Mouse (Mus musculus) erythroblast, embryonic 14.5 days (primary cell): Measurements from ENCODE around the gene Cnr2.

Experiments
- GATA1 ChIP-seq: IDR thresholded peaks from 2 replicates; pipeline ENCODE4 v1.6.1; 2012; ENCODE audit warnings: low read length, inconsistent platforms, mixed read lengths
- TAL1 ChIP-seq: IDR thresholded peaks from 3 replicates; pipeline ENCODE4 v1.6.1; 2012; ENCODE audit warnings: low read length, inconsistent platforms, mixed read lengths

GRCm38 (mm10) chr4:135898380-135899049 lies 3.3 kb downstream of the Cnr2 start:
- no peak for TF ChIP-seq GATA1
- no peak for TF ChIP-seq TAL1
